Mouse (Mus musculus) liver, postnatal 0 days (tissue): ENCODE results near the gene Smco4.

Source experiments
- CTCF ChIP-seq: sonication (generic); IDR thresholded peaks from 2 replicates; pipeline ENCODE4 v1.5.1; 2016; ENCODE audit warnings: antibody characterized with exemption, low read depth
- EP300 ChIP-seq: IDR thresholded peaks from 2 replicates; pipeline ENCODE4 v1.6.1; 2016; ENCODE audit warnings: antibody characterized with exemption, low read depth, mild to moderate bottlenecking

GRCm38 (mm10) chr9:15537455-15538048 is 44.3 kb downstream of the Smco4 start:
- peak; percentile 38 for TF ChIP-seq CTCF
- no peak for TF ChIP-seq EP300
